Mouse (Mus musculus) ES-E14 (cell line): ENCODE data around the gene Npas3.
A peak's percentile ranks its signal among the peaks of the same experiment; 100 is the strongest.

Experiments
- CHD2 ChIP-seq: IDR thresholded peaks from 2 replicates; pipeline ENCODE4 v1.6.1; 2014; ENCODE audit warnings: mild to moderate bottlenecking, low read depth, low read length, inconsistent platforms
- MAFK ChIP-seq: IDR thresholded peaks from 2 replicates; pipeline ENCODE4 v1.6.1; 2014; ENCODE audit warnings: mild to moderate bottlenecking, low read depth, low read length, inconsistent platforms; ENCODE audit not compliant: insufficient read depth
- ZC3H11A ChIP-seq: IDR thresholded peaks from 2 replicates; pipeline ENCODE4 v1.6.1; 2012; ENCODE audit warnings: low read depth, mild to moderate bottlenecking, inconsistent platforms, low read length, borderline replicate concordance
- ZNF384 ChIP-seq: IDR thresholded peaks from 2 replicates; pipeline ENCODE4 v1.6.1; 2012; ENCODE audit warnings: low read depth, low read length, inconsistent platforms

- TF ChIP-seq MAFK: 0 out of 2 replicates have a peak, but pooled peaks have one; percentile 39
- TF ChIP-seq ZC3H11A: no peak
- no peak for TF ChIP-seq CHD2
- no peak for TF ChIP-seq ZNF384
Observed at GRCm38 (mm10) chr12:54105531-54105930, 857.1 kb downstream of the Npas3 start.
